ENCODE assay signal across 11 mouse cellular contexts in the genomic region with DNA sequence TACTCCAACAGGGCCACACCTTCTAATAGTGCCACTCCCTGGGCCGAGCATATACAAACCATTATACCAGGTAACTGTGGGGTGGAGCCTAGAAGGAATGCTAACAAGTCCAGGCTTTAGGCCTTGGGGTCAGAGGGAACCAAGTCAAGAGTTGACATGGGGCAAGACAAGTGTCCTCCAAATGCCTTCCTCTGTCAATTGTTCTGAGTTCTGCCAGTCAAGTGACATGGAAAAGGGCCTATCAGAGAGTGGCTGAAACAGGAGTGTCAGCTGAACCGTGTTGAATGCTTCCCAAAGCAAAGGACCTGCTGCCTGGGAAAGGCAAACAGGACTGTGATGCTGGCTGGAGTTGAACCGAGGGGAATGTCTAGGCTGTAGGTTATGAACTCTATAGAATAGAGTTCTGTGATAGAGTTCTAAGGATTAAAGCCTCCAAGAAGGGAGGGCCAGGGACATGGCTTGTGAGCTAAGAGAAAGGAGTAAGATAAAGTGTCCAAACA. TPM values are rescaled to one million over a fixed set of nuclear protein-coding genes. Genes with fewer than 3 reads are reported as not detected.
DNase-seq lines count a peak whose midpoint lies in the region; ATAC-seq and TF ChIP-seq lines count a peak whose summit lies in the region.
"Had no signal": no experiment of that assay in that cellular context is flagged by ENCODE, and none has a peak within 500 bp of the region (broad histone marks: within the 10 kb centered on the region; RNA-seq: fewer than 3 reads in every experiment).

No protein-coding gene starts in this region.

- peak overlapping the region; percentile 68 for H3K4me2 ChIP-seq in liver, embryonic 15.5 days
- H3K4me2 ChIP-seq in liver, embryonic 11.5 days, result no peak overlapping the region
- H3K4me2 ChIP-seq in hindbrain, postnatal 0 days (ENCODE audit: low read depth, low read length), result no peak overlapping the region
- H3K4me2 ChIP-seq in midbrain, postnatal 0 days (ENCODE audit: low read depth, low read length, poor library complexity, severe bottlenecking), result peak overlapping the region; percentile 49; the same call in 1 of the 2 replicates

- DNase-seq in cerebellum, adult 9-11 months, result peak; percentile 27
- DNase-seq in cerebellum, adult 2 months, result no peak
- DNase-seq in liver, embryonic 11.5 days (ENCODE audit: low spot score), result no peak
- DNase-seq in hindbrain, postnatal 0 days (ENCODE audit: low spot score), result no peak
- DNase-seq in midbrain, postnatal 0 days (ENCODE audit: low spot score), result no peak
- no peak for DNase-seq in left cerebral cortex, adult 18-20 months (ENCODE audit: low spot score in 2 of 2)
- DNase-seq in spleen, adult 18-20 months, result no peak

- no peak for ATAC-seq in liver, embryonic 15.5 days (ENCODE audit: insufficient read depth)
- no peak for ATAC-seq in liver, embryonic 11.5 days (replicated peaks; ENCODE audit: low FRiP score)
- no peak for ATAC-seq in hindbrain, postnatal 0 days
- ATAC-seq in midbrain, postnatal 0 days (ENCODE audit: low FRiP score), result no peak
- ATAC-seq: Patski had no signal

- no peaks in the 10 kb centered on the region for H3K9me3 ChIP-seq in liver, embryonic 15.5 days (replicated peaks)
- no peaks in the 10 kb centered on the region for H3K9me3 ChIP-seq in liver, embryonic 11.5 days (ENCODE audit: control insufficient read depth, low read length)
- no peaks in the 10 kb centered on the region for H3K9me3 ChIP-seq in hindbrain, postnatal 0 days (ENCODE audit: low read length)
- no peaks in the 10 kb centered on the region for H3K9me3 ChIP-seq in midbrain, postnatal 0 days (ENCODE audit: low read length)

- H3K27ac ChIP-seq in cerebellum, adult 2 months (ENCODE audit: insufficient read depth, low read length), result no peak overlapping the region
- H3K27ac ChIP-seq in liver, embryonic 15.5 days (replicated peaks), result no peak overlapping the region
- H3K27ac ChIP-seq in liver, embryonic 11.5 days (ENCODE audit: low read depth, low read length), result no peak overlapping the region
- H3K27ac ChIP-seq in hindbrain, postnatal 0 days, result peak overlapping the region; percentile 68; the same call in 1 of the 2 replicates
- H3K27ac ChIP-seq in midbrain, postnatal 0 days (ENCODE audit: low read depth, low read length), result peak overlapping the region; percentile 64; the same call in 1 of the 2 replicates
- H3K27ac ChIP-seq: macrophage had no signal

- H3K4me3 ChIP-seq in cerebellum, adult 2 months (replicated peaks; ENCODE audit: insufficient read depth, low read depth, low read length), result no peak overlapping the region
- no peak overlapping the region for H3K4me3 ChIP-seq in liver, embryonic 15.5 days (replicated peaks)
- no peak overlapping the region for H3K4me3 ChIP-seq in liver, embryonic 11.5 days (ENCODE audit: low read depth, low read length)
- no peak overlapping the region for H3K4me3 ChIP-seq in hindbrain, postnatal 0 days (ENCODE audit: low read length)
- no peak overlapping the region for H3K4me3 ChIP-seq in midbrain, postnatal 0 days (ENCODE audit: low read depth, low read length)

- no peaks in the 10 kb centered on the region for H3K36me3 ChIP-seq in liver, embryonic 15.5 days (replicated peaks)
- H3K36me3 ChIP-seq in liver, embryonic 11.5 days (ENCODE audit: control insufficient read depth, insufficient read depth, low read length), result no peaks in the 10 kb centered on the region
- no peaks in the 10 kb centered on the region for H3K36me3 ChIP-seq in hindbrain, postnatal 0 days (ENCODE audit: insufficient read depth, low read length)
- no peaks in the 10 kb centered on the region for H3K36me3 ChIP-seq in midbrain, postnatal 0 days (ENCODE audit: insufficient read depth, low read length)

- no peaks in the 10 kb centered on the region for H3K27me3 ChIP-seq in cerebellum, adult 2 months (ENCODE audit: control insufficient read depth, insufficient read depth, low read length)
- H3K27me3 ChIP-seq in liver, embryonic 15.5 days, result peaks cover 26% of the 10 kb centered on the region
- peaks cover 9% of the 10 kb centered on the region; the same call in 1 of the 2 replicates for H3K27me3 ChIP-seq in liver, embryonic 11.5 days (replicated peaks; ENCODE audit: control insufficient read depth, insufficient read depth, low read length)
- no peaks in the 10 kb centered on the region for H3K27me3 ChIP-seq in hindbrain, postnatal 0 days (ENCODE audit: insufficient read depth, low read length)
- no peaks in the 10 kb centered on the region for H3K27me3 ChIP-seq in midbrain, postnatal 0 days (ENCODE audit: insufficient read depth, low read length)

- no peak overlapping the region for H3K9ac ChIP-seq in liver, embryonic 15.5 days
- no peak overlapping the region for H3K9ac ChIP-seq in liver, embryonic 11.5 days (ENCODE audit: low read depth, low read length)
- no peak overlapping the region for H3K9ac ChIP-seq in hindbrain, postnatal 0 days (replicated peaks; ENCODE audit: low read length)
- no peak overlapping the region for H3K9ac ChIP-seq in midbrain, postnatal 0 days (replicated peaks; ENCODE audit: low read length, poor library complexity, severe bottlenecking)

- H3K4me1 ChIP-seq in cerebellum, adult 2 months (ENCODE audit: control insufficient read depth, insufficient read depth, low read length), result peaks cover 7% of the 10 kb centered on the region
- peaks cover 12% of the 10 kb centered on the region for H3K4me1 ChIP-seq in liver, embryonic 15.5 days (replicated peaks)
- peaks cover 2% of the 10 kb centered on the region for H3K4me1 ChIP-seq in liver, embryonic 11.5 days (replicated peaks; ENCODE audit: control insufficient read depth, insufficient read depth, low read length)
- peaks cover 9% of the 10 kb centered on the region for H3K4me1 ChIP-seq in hindbrain, postnatal 0 days (ENCODE audit: insufficient read depth, low read length)
- peaks cover 7% of the 10 kb centered on the region; the same call in 1 of the 2 replicates for H3K4me1 ChIP-seq in midbrain, postnatal 0 days (ENCODE audit: insufficient read depth, low read length)

- TF ChIP-seq CTCF in cerebellum, adult 2 months (IDR thresholded peaks at IDR 0.05; ENCODE audit: borderline replicate concordance, insufficient read depth, low read depth, low read length), result no peak
- no peak for TF ChIP-seq CTCF in hindbrain, postnatal 0 days (IDR thresholded peaks at IDR 0.05; ENCODE audit: low read depth)
- TF ChIP-seq CTCF in midbrain, postnatal 0 days (IDR thresholded peaks at IDR 0.05), result no peak

- 91% methylated on average over 3 of the region's 3 CpGs for WGBS in cerebellum, adult 2 months
- 69% methylated on average over 3 of the region's 3 CpGs for WGBS in liver, embryonic 15.5 days (ENCODE audit: insufficient replicate concordance)
- WGBS in liver, embryonic 11.5 days, result 78% methylated on average over 3 of the region's 3 CpGs
- 83% methylated on average over 3 of the region's 3 CpGs for WGBS in hindbrain, postnatal 0 days
- WGBS in midbrain, postnatal 0 days, result 85% methylated on average over 3 of the region's 3 CpGs

- TF ChIP-seq POLR2A in cerebellum, adult 2 months (IDR thresholded peaks at IDR 0.05; ENCODE audit: borderline replicate concordance, insufficient read depth, low read length), result no peak

RNA-seq across cellular contexts. Expression of a gene that starts 5.9 kb away (rescaled TPM):
- 2.7 and 3.3 TPM in 2 replicates for polyA plus RNA-seq in cerebellum, adult 2 months (2012; rRNA removed)
- polyA plus RNA-seq in liver, embryonic 15.5 days (2015; fragmentation: Nextera tagmentation; extraction: Ambion mirVana), result 2.3 and 3.1 TPM in 2 replicates
- 0.25 and 0.31 TPM in 2 replicates for polyA plus RNA-seq in liver, embryonic 11.5 days (2014; fragmentation: Nextera tagmentation; extraction: Ambion mirVana)
- 1.0 and 1.6 TPM in 2 replicates for total RNA-seq in hindbrain, postnatal 0 days (2014; rRNA removed)
- 0.93 TPM in 2 replicates for polyA plus RNA-seq in hindbrain, postnatal 0 days (2015; fragmentation: Nextera tagmentation; extraction: Ambion mirVana)
- total RNA-seq in midbrain, postnatal 0 days (2014; rRNA removed), result 0.76 and 0.82 TPM in 2 replicates
- polyA plus RNA-seq in midbrain, postnatal 0 days (2015; fragmentation: Nextera tagmentation; extraction: Ambion mirVana), result 0.89 and 0.93 TPM in 2 replicates
- total RNA-seq in left cerebral cortex, adult 18-20 months (2021), result under 1 TPM; 0.60 to 0.70 TPM
- total RNA-seq: gastrocnemius, adult 8-10 months had no signal
- polyA plus RNA-seq: macrophage, Patski had no signal

RNA-seq across cellular contexts. Expression of a gene that starts 26.2 kb away (rescaled TPM):
- 1.5 and 2.6 TPM in 2 replicates for polyA plus RNA-seq in cerebellum, adult 2 months (2012; rRNA removed)
- polyA plus RNA-seq in liver, embryonic 15.5 days (2015; fragmentation: Nextera tagmentation; extraction: Ambion mirVana), result not detected in 2 replicates
- polyA plus RNA-seq in liver, embryonic 11.5 days (2014; fragmentation: Nextera tagmentation; extraction: Ambion mirVana), result 0.10 TPM in 1 of 2 replicates, not detected in the other
- total RNA-seq in hindbrain, postnatal 0 days (2014; rRNA removed), result 3.0 and 3.3 TPM in 2 replicates
- 2.3 and 2.7 TPM in 2 replicates for polyA plus RNA-seq in hindbrain, postnatal 0 days (2015; fragmentation: Nextera tagmentation; extraction: Ambion mirVana)
- 2.5 and 3.9 TPM in 2 replicates for total RNA-seq in midbrain, postnatal 0 days (2014; rRNA removed)
- 2.9 and 3.3 TPM in 2 replicates for polyA plus RNA-seq in midbrain, postnatal 0 days (2015; fragmentation: Nextera tagmentation; extraction: Ambion mirVana)
- total RNA-seq in left cerebral cortex, adult 18-20 months (2021), result 1 to 10 TPM; 1.9 to 2.0 TPM
- total RNA-seq: gastrocnemius, adult 8-10 months had no signal
- polyA plus RNA-seq: macrophage, Patski had no signal

RNA-seq across cellular contexts. Expression of a gene that starts 35.4 kb away (rescaled TPM):
- 171 and 180 TPM in 2 replicates for polyA plus RNA-seq in cerebellum, adult 2 months (2012; rRNA removed)
- 8.1 and 9.0 TPM in 2 replicates for polyA plus RNA-seq in liver, embryonic 15.5 days (2015; fragmentation: Nextera tagmentation; extraction: Ambion mirVana)
- 17.4 and 20.1 TPM in 2 replicates for polyA plus RNA-seq in liver, embryonic 11.5 days (2014; fragmentation: Nextera tagmentation; extraction: Ambion mirVana)
- 33.5 and 47.3 TPM in 2 replicates for total RNA-seq in hindbrain, postnatal 0 days (2014; rRNA removed)
- 78.2 and 83.8 TPM in 2 replicates for polyA plus RNA-seq in hindbrain, postnatal 0 days (2015; fragmentation: Nextera tagmentation; extraction: Ambion mirVana)
- 34.9 and 36.6 TPM in 2 replicates for total RNA-seq in midbrain, postnatal 0 days (2014; rRNA removed)
- 73.3 and 90.9 TPM in 2 replicates for polyA plus RNA-seq in midbrain, postnatal 0 days (2015; fragmentation: Nextera tagmentation; extraction: Ambion mirVana)
- 10 to 100 TPM; 67.7 to 70.2 TPM for total RNA-seq in left cerebral cortex, adult 18-20 months (2021)

Comparison
In these comparisons a context has a peak if more than half of its experiments do, and no peak if none do; other contexts are left out.
1. H3K4me2 ChIP-seq: peak in liver, embryonic 15.5 days (single experiment) and midbrain, postnatal 0 days (single experiment); none in liver, embryonic 11.5 days (single experiment) and hindbrain, postnatal 0 days (single experiment).
2. H3K27ac ChIP-seq: peak in hindbrain, postnatal 0 days (single experiment) and midbrain, postnatal 0 days (single experiment); none in cerebellum, adult 2 months (single experiment), liver, embryonic 15.5 days (single experiment) and liver, embryonic 11.5 days (single experiment).